Mouse (Mus musculus) liver, embryonic 12.5 days (tissue): ENCODE data around the gene Slc22a12. TPM values are rescaled to one million over a fixed set of nuclear protein-coding genes. Genes with fewer than 3 reads are reported as not detected.

ENCODE experiments used
- ATAC-seq: fragments of 200-750 bp; cut with Nextera tagmentation; 2 replicates; pipeline ENCODE4 v1.8.0; 2017; ENCODE audit warnings: moderate number of reproducible peaks, mild to moderate bottlenecking, moderate library complexity
- H3K27ac ChIP-seq: fragments of 300-500 bp; sonication (generic); 2 replicates; pipeline ENCODE4 v1.5.1; 2016; ENCODE audit warnings: mild to moderate bottlenecking
- H3K27me3 ChIP-seq: fragments of 300-500 bp; sonication (generic); replicated peaks from 2 replicates; pipeline ENCODE4 v1.6.1; 2016; ENCODE audit warnings: mild to moderate bottlenecking, moderate library complexity
- H3K36me3 ChIP-seq: fragments of 300-500 bp; sonication (generic); 2 replicates; pipeline ENCODE4 v1.6.1; 2016; ENCODE audit warnings: mild to moderate bottlenecking, moderate library complexity
- H3K4me1 ChIP-seq: fragments of 300-500 bp; sonication (generic); 2 replicates; pipeline ENCODE4 v1.6.1; 2016
- H3K4me2 ChIP-seq: fragments of 300-500 bp; sonication (generic); 2 replicates; pipeline ENCODE4 v1.6.1; 2016; ENCODE audit warnings: mild to moderate bottlenecking, moderate library complexity
- H3K4me3 ChIP-seq: fragments of 300-500 bp; sonication (generic); 2 replicates; pipeline ENCODE4 v1.5.1; 2016; ENCODE audit warnings: mild to moderate bottlenecking, moderate library complexity
- H3K9ac ChIP-seq: fragments of 300-500 bp; sonication (generic); 2 replicates; pipeline ENCODE4 v1.6.1; 2016; ENCODE audit warnings: mild to moderate bottlenecking, moderate library complexity
- H3K9me3 ChIP-seq: fragments of 300-500 bp; sonication (generic); replicated peaks from 2 replicates; pipeline ENCODE4 v1.6.1; 2016; ENCODE audit warnings: mild to moderate bottlenecking, moderate library complexity
- WGBS: fragments of 180-500 bp; shearing (Covaris S2); methylation state at CpG from one replicate; pipeline ENCODE4 v1.1.7; 2016; ENCODE audit not compliant: insufficient replicate concordance; 5-methylcytosine and 5-hydroxymethylcytosine counted together
- polyA plus RNA-seq: library from polyadenylated mRNA; unstranded; fragments of >200 nt; fragmentation: Nextera tagmentation; extraction: Ambion mirVana; gene quantifications from 2 replicates; pipeline ENCODE4 v1.2.1, GENCODE M21; 2016

Gene Slc22a12
- polyA plus RNA-seq, 1 experiment from 2014 or later = not detected

- Histone ChIP-seq H3K9me3 (no peaks in the 10 kb centered on the region), H3K4me2 (no peak overlapping the region), H3K27ac (no peak overlapping the region), H3K4me3 (no peak overlapping the region), H3K27me3 (peaks cover 57% of the 10 kb centered on the region), H3K4me1 (peaks cover 14% of the 10 kb centered on the region; the same call in 1 of the 2 replicates), H3K36me3 (no peaks in the 10 kb centered on the region), H3K9ac (no peak overlapping the region)
- ATAC-seq = no peak
- 16% methylated on average over 15 of the region's 15 CpGs for WGBS
Measured at GRCm38 (mm10) chr19:6513389-6514139, 29.3 kb downstream of the Slc22a12 start.

GRCm38 (mm10) chr19:6510546-6510945 lies 32.3 kb downstream of the Slc22a12 start:
- Histone ChIP-seq H3K4me3 (no peak overlapping the region), H3K9ac (no peak overlapping the region), H3K4me2 (no peak overlapping the region), H3K36me3 (no peaks in the 10 kb centered on the region), H3K9me3 (no peaks in the 10 kb centered on the region), H3K27ac (no peak overlapping the region), H3K27me3 (peaks cover 87% of the 10 kb centered on the region), H3K4me1 (peaks cover 14% of the 10 kb centered on the region; the same call in 1 of the 2 replicates)
- WGBS = 57% methylated on average over 2 of the region's 2 CpGs
- ATAC-seq = no peak

- Histone ChIP-seq H3K9me3 (no peaks in the 10 kb centered on the region), H3K4me1 (peaks cover 14% of the 10 kb centered on the region; the same call in 1 of the 2 replicates), H3K9ac (no peak overlapping the region), H3K36me3 (no peaks in the 10 kb centered on the region), H3K4me2 (no peak overlapping the region), H3K27me3 (peaks cover 94% of the 10 kb centered on the region), H3K27ac (no peak overlapping the region), H3K4me3 (no peak overlapping the region)
- 60% methylated on average over 10 of the region's 10 CpGs for WGBS
- no peak for ATAC-seq
Measured at GRCm38 (mm10) chr19:6509881-6510280, 33.0 kb downstream of the Slc22a12 start.

DNA sequence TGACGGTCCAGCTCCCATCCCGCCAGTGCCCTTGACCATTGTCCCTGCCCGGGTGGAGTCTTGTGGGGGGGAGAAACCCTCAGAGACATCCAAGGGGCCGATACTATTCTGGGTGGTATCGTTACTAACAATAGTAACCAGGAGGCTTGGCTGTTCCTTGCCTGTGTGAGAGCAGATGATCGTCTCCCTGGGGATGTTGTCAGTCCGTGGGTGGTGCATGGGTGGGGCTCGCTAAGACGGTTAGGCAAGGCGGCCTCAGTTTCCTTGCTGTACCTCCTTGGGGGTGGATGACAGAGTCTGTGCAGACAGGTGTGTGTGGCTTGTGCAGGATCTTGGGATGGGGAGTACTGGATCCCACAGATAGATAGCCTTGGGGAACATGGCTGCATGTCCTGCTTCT lies 35.4 kb downstream of the Slc22a12 start:
- Histone ChIP-seq H3K4me3 (no peak overlapping the region), H3K27ac (no peak overlapping the region), H3K27me3 (peaks cover 95% of the 10 kb centered on the region), H3K4me1 (0 out of 2 replicates have a peak, but pooled peaks cover 2% of the 10 kb centered on the region), H3K4me2 (no peak overlapping the region), H3K9me3 (no peaks in the 10 kb centered on the region), H3K9ac (no peak overlapping the region), H3K36me3 (no peaks in the 10 kb centered on the region)
- no peak for ATAC-seq
- 38% methylated on average over 10 of the region's 10 CpGs for WGBS

DNA sequence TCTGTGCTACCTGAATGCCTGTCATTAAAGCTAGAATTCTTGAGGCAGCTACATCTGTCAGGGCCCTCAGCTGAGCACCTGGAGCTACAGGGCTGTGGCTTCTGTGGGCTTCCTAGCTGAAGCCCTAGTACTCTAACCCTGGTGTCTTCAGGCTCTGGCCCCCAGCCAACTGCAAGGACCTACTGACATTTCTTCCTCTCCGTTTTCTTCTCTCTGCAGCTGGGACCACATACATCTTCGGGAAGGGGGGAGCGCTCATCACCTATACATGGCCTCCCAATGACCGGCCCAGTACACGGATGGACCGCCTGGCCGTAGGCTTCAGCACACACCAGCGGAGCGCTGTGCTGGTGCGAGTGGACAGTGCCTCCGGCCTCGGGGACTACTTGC lies 38.2 kb downstream of the Slc22a12 start:
- Histone ChIP-seq H3K4me3 (no peak overlapping the region), H3K9ac (no peak overlapping the region), H3K9me3 (no peaks in the 10 kb centered on the region), H3K4me1 (peaks cover 7% of the 10 kb centered on the region; the same call in 1 of the 2 replicates), H3K27ac (no peak overlapping the region), H3K36me3 (no peaks in the 10 kb centered on the region), H3K27me3 (peaks cover 95% of the 10 kb centered on the region), H3K4me2 (no peak overlapping the region)
- no peak for ATAC-seq
- WGBS = 77% methylated on average over 12 of the region's 12 CpGs

DNA sequence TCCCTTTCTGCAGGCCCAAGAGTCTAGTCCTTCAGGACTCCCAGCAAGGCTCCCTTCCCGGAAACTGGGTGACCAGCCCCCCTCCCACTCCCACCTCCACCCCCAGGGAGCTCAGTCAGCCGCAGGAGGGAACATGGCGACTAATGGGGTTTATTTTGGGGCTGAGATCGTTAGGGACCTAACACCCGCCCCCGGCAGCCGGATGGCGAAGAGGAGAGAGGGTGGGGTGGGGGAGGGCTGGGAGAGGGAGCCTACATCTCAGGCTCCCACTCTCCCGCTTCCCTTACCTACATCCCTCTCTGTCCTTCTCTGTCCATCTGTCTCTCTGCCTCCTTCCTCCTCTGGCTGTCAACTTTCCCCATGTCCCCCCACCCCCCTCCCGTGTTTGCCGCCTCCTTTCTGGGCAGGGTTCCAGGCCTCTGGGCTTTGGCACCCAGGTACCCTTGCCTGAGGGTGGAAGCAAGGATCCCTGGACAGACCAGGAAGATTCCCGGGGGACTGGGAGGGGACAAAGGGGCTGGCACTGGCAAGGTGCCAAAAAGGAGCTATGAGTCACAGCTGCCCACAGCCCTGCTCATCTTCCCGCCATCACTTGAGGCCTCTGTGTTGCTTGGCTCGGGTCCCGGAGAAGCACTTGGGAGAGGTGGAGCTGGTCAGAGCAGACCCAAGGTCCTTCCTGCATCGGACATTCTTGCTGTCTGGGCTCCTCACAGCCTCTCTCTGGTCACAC lies 38.7 kb downstream of the Slc22a12 start:
- Histone ChIP-seq H3K4me2 (no peak overlapping the region), H3K4me3 (no peak overlapping the region), H3K27ac (no peak overlapping the region), H3K36me3 (no peaks in the 10 kb centered on the region), H3K27me3 (peaks cover 95% of the 10 kb centered on the region), H3K9me3 (no peaks in the 10 kb centered on the region), H3K9ac (no peak overlapping the region), H3K4me1 (peaks cover 7% of the 10 kb centered on the region; the same call in 1 of the 2 replicates)
- WGBS = 23% methylated on average over 16 of the region's 16 CpGs
- no peak for ATAC-seq

GRCm38 (mm10) chr19:6502543-6503319 lies 40.1 kb downstream of the Slc22a12 start:
- Histone ChIP-seq H3K9ac (no peak overlapping the region), H3K9me3 (no peaks in the 10 kb centered on the region), H3K4me1 (peaks cover 9% of the 10 kb centered on the region; the same call in 1 of the 2 replicates), H3K4me3 (peak overlapping the region; percentile 35), H3K27me3 (peaks cover 100% of the 10 kb centered on the region), H3K27ac (no peak overlapping the region), H3K4me2 (peak overlapping the region; percentile 63), H3K36me3 (no peaks in the 10 kb centered on the region)
- no peak for ATAC-seq
- 5% methylated on average over 20 of the region's 20 CpGs for WGBS

GRCm38 (mm10) chr19:6502035-6502541 lies 40.7 kb downstream of the Slc22a12 start:
- H3K9ac ChIP-seq = no peak overlapping the region
- ATAC-seq = no peak
- H3K36me3 ChIP-seq = no peaks in the 10 kb centered on the region
- peaks cover 16% of the 10 kb centered on the region; the same call in 1 of the 2 replicates for H3K4me1 ChIP-seq
- no peaks in the 10 kb centered on the region for H3K9me3 ChIP-seq
- peak overlapping the region; percentile 35 for H3K4me3 ChIP-seq
- peaks cover 100% of the 10 kb centered on the region for H3K27me3 ChIP-seq
- peak overlapping the region; percentile 63 for H3K4me2 ChIP-seq
- WGBS = 2% methylated on average over 25 of the region's 25 CpGs
- H3K27ac ChIP-seq = no peak overlapping the region

DNA sequence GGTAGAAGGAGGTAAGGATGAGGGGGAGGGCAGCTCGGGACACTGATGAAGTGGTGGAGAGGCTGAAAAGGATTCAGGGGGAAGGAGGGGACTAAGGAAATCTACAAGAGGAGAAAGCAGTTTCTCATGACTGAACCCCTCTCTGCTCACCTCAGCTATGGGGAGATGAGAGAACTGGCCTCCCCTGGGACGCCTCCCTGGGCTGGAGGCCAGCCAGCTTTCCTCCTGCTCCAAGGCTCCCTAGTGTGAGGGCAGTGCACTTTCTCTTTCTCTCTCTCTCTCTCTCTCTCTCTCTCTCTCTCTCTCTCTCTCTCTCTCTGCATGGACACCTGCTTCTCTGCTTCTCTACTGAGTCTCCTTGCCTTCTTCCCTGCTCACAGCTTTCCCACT lies 42.2 kb downstream of the Slc22a12 start:
- Histone ChIP-seq H3K27me3 (peaks cover 100% of the 10 kb centered on the region), H3K4me2 (no peak overlapping the region), H3K27ac (no peak overlapping the region), H3K9me3 (no peaks in the 10 kb centered on the region), H3K4me1 (peaks cover 16% of the 10 kb centered on the region; the same call in 1 of the 2 replicates), H3K36me3 (no peaks in the 10 kb centered on the region), H3K9ac (no peak overlapping the region), H3K4me3 (no peak overlapping the region)
- no peak for ATAC-seq
- WGBS = 20% methylated on average over 2 of the region's 2 CpGs

- no peak overlapping the region for H3K9ac ChIP-seq
- no peaks in the 10 kb centered on the region for H3K9me3 ChIP-seq
- ATAC-seq = no peak
- no peak overlapping the region for H3K4me3 ChIP-seq
- no peaks in the 10 kb centered on the region for H3K36me3 ChIP-seq
- no peak overlapping the region for H3K4me2 ChIP-seq
- H3K27ac ChIP-seq = no peak overlapping the region
- whole genome bisulfite sequencing = 35% methylated on average over 6 of the region's 6 CpGs
- H3K4me1 ChIP-seq = peaks cover 16% of the 10 kb centered on the region; the same call in 1 of the 2 replicates
- peaks cover 100% of the 10 kb centered on the region for H3K27me3 ChIP-seq
Measured at GRCm38 (mm10) chr19:6499860-6500635, 42.8 kb downstream of the Slc22a12 start.
